Mouse (Mus musculus) embryonic facial prominence, embryonic 12.5 days (tissue): Measurements from ENCODE around the gene Acsf2. TPM values are rescaled to one million over a fixed set of nuclear protein-coding genes. Genes with fewer than 3 reads are reported as not detected.

Source experiments
- ATAC-seq: fragments of 200-750 bp; cut with Nextera tagmentation; 2 replicates; pipeline ENCODE4 v1.8.0; 2017; ENCODE audit not compliant: insufficient number of reproducible peaks, insufficient read depth, low FRiP score, low TSS enrichment
- H3K27ac ChIP-seq: fragments of 300-500 bp; sonication (generic); 2 replicates; pipeline ENCODE4 v1.5.1; 2016; ENCODE audit warnings: mild to moderate bottlenecking
- H3K27me3 ChIP-seq: fragments of 300-500 bp; sonication (generic); 2 replicates; pipeline ENCODE4 v1.6.1; 2016; ENCODE audit warnings: mild to moderate bottlenecking, moderate library complexity
- H3K36me3 ChIP-seq: fragments of 300-500 bp; sonication (generic); 2 replicates; pipeline ENCODE4 v1.6.1; 2016; ENCODE audit warnings: mild to moderate bottlenecking
- H3K4me1 ChIP-seq: fragments of 300-500 bp; sonication (generic); 2 replicates; pipeline ENCODE4 v1.6.1; 2016
- H3K4me2 ChIP-seq: fragments of 300-500 bp; sonication (generic); replicated peaks from 2 replicates; pipeline ENCODE4 v1.6.1; 2016; ENCODE audit warnings: mild to moderate bottlenecking, moderate library complexity
- H3K4me3 ChIP-seq: fragments of 300-500 bp; sonication (generic); 2 replicates; pipeline ENCODE4 v1.5.1; 2016; ENCODE audit warnings: mild to moderate bottlenecking
- H3K9ac ChIP-seq: fragments of 300-500 bp; sonication (generic); 2 replicates; pipeline ENCODE4 v1.6.1; 2016; ENCODE audit warnings: mild to moderate bottlenecking, moderate library complexity
- H3K9me3 ChIP-seq: fragments of 300-500 bp; sonication (generic); 2 replicates; pipeline ENCODE4 v1.6.1; 2016; ENCODE audit warnings: mild to moderate bottlenecking, moderate library complexity
- WGBS: fragments of 180-500 bp; shearing (Covaris S2); methylation state at CpG from one replicate; pipeline ENCODE4 v1.1.7; 2016; 5-methylcytosine and 5-hydroxymethylcytosine counted together
- polyA plus RNA-seq: library from polyadenylated mRNA; unstranded; fragments of >200 nt; fragmentation: Nextera tagmentation; extraction: Ambion mirVana; gene quantifications from 2 replicates; pipeline ENCODE4 v1.2.1, GENCODE M21; 2016

Acsf2 gene
- polyA plus RNA-seq, 1 experiment from 2014 or later, result 5.9 TPM

DNA sequence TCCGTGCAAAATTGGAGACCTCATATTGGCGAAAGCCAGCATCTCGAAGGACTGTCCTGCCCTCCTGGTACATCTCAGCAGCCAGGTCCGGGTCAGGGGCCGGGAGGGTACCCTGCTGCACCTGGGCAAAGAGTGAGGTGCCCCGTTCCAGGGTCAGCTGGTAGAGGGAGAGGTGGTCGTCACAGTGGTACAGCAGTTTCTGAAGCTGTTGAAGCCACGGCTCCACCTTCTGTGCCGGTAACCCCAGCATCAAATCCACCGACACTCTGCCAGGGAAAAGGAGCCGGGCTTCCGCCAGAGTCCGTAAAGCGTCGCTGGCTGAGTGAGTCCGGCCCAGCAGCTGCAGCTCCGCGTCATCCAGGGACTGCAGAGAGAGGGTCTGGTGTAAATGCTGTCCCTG is 57.2 kb downstream of the Acsf2 start:
- no peak overlapping the region for H3K27ac ChIP-seq
- H3K36me3 ChIP-seq, result 0 out of 2 replicates have a peak, but pooled peaks cover 10% of the 10 kb centered on the region
- H3K4me3 ChIP-seq, result 0 out of 2 replicates have a peak overlapping the region, but pooled peaks have one; percentile 7
- 45% methylated on average over 18 of the region's 18 CpGs for WGBS
- no peak for ATAC-seq
- H3K27me3 ChIP-seq, result no peaks in the 10 kb centered on the region
- H3K4me2 ChIP-seq, result peak overlapping the region; percentile 33
- H3K9me3 ChIP-seq, result no peaks in the 10 kb centered on the region
- H3K4me1 ChIP-seq, result peaks cover 14% of the 10 kb centered on the region; the same call in 1 of the 2 replicates
- H3K9ac ChIP-seq, result 0 out of 2 replicates have a peak overlapping the region, but pooled peaks have one; percentile 27

DNA sequence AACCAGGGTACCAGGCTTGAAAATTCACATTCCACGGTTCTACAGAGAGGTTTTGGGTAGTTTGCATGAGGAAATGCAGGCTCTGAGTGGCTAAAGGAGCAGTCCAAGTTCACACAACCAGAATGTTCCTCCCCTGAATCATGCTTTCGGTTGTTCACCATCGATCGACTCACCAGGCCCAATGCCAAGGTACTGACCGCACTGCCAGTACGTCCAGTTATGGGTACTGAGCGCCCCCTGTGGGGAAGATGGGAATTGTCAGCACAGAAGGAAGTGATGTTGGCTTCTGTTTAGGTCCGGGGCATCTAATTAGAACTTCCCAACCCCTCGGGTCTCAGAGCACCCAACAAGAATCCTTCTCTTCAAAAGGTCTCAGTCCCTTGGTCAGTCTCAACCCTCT is 57.7 kb downstream of the Acsf2 start:
- H3K4me1 ChIP-seq, result peaks cover 13% of the 10 kb centered on the region; the same call in 1 of the 2 replicates
- WGBS, result 38% methylated on average over 9 of the region's 9 CpGs
- 0 out of 2 replicates have a peak overlapping the region, but pooled peaks have one; percentile 7 for H3K4me3 ChIP-seq
- H3K9me3 ChIP-seq, result no peaks in the 10 kb centered on the region
- no peak overlapping the region for H3K27ac ChIP-seq
- peak overlapping the region; percentile 33 for H3K4me2 ChIP-seq
- ATAC-seq, result no peak
- no peaks in the 10 kb centered on the region for H3K27me3 ChIP-seq
- H3K9ac ChIP-seq, result no peak overlapping the region
- 0 out of 2 replicates have a peak, but pooled peaks cover 10% of the 10 kb centered on the region for H3K36me3 ChIP-seq

GRCm38 (mm10) chr11:94543344-94543743 is 58.3 kb downstream of the Acsf2 start:
- no peak for ATAC-seq
- H3K36me3 ChIP-seq, result 0 out of 2 replicates have a peak, but pooled peaks cover 10% of the 10 kb centered on the region
- no peaks in the 10 kb centered on the region for H3K9me3 ChIP-seq
- WGBS, result 83% methylated on average over 12 of the region's 12 CpGs
- H3K4me2 ChIP-seq, result no peak overlapping the region
- no peak overlapping the region for H3K4me3 ChIP-seq
- no peaks in the 10 kb centered on the region for H3K27me3 ChIP-seq
- no peak overlapping the region for H3K9ac ChIP-seq
- H3K27ac ChIP-seq, result no peak overlapping the region
- peaks cover 14% of the 10 kb centered on the region for H3K4me1 ChIP-seq

GRCm38 (mm10) chr11:94542400-94542799 is 59.3 kb downstream of the Acsf2 start:
- no peak for ATAC-seq
- no peak overlapping the region for H3K4me3 ChIP-seq
- H3K36me3 ChIP-seq, result 0 out of 2 replicates have a peak, but pooled peaks cover 10% of the 10 kb centered on the region
- H3K9ac ChIP-seq, result no peak overlapping the region
- H3K4me1 ChIP-seq, result peaks cover 11% of the 10 kb centered on the region
- no peaks in the 10 kb centered on the region for H3K9me3 ChIP-seq
- H3K27ac ChIP-seq, result no peak overlapping the region
- no peaks in the 10 kb centered on the region for H3K27me3 ChIP-seq
- WGBS, result 89% methylated on average over 4 of the region's 4 CpGs
- no peak overlapping the region for H3K4me2 ChIP-seq

DNA sequence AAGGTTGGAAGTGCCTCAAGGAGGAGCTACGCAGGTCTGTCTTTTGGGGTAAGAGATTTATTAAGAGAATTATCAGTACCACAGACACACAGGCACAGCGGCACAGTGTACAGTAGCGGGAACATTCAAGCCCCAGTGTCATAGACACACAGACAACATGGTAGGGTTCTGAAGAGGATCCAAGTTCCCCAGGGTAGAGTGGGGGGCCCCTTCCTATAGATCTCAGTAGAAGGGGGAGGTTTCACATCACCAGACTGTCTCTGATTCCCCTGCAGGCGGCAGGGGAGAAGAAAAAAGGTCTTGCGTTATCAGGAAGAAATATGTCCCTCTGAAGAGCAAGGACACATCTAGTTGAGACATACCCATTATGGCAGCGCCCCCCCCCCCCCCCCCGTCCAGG is 61.9 kb downstream of the Acsf2 start:
- peaks cover 10% of the 10 kb centered on the region for H3K4me1 ChIP-seq
- H3K9me3 ChIP-seq, result no peaks in the 10 kb centered on the region
- no peak overlapping the region for H3K9ac ChIP-seq
- H3K4me2 ChIP-seq, result no peak overlapping the region
- 0 out of 2 replicates have a peak, but pooled peaks cover 10% of the 10 kb centered on the region for H3K36me3 ChIP-seq
- no peak overlapping the region for H3K4me3 ChIP-seq
- no peaks in the 10 kb centered on the region for H3K27me3 ChIP-seq
- WGBS, result 79% methylated on average over 7 of the region's 7 CpGs
- ATAC-seq, result no peak
- H3K27ac ChIP-seq, result no peak overlapping the region

GRCm38 (mm10) chr11:94538733-94539292 is 62.9 kb downstream of the Acsf2 start:
- Histone ChIP-seq H3K27me3 (no peaks in the 10 kb centered on the region), H3K36me3 (0 out of 2 replicates have a peak, but pooled peaks cover 10% of the 10 kb centered on the region), H3K9ac (no peak overlapping the region), H3K9me3 (no peaks in the 10 kb centered on the region), H3K4me1 (peaks cover 4% of the 10 kb centered on the region), H3K27ac (no peak overlapping the region), H3K4me3 (no peak overlapping the region), H3K4me2 (no peak overlapping the region)
- ATAC-seq, result peak; percentile 61
- 51% methylated on average over 8 of the region's 8 CpGs for WGBS

DNA sequence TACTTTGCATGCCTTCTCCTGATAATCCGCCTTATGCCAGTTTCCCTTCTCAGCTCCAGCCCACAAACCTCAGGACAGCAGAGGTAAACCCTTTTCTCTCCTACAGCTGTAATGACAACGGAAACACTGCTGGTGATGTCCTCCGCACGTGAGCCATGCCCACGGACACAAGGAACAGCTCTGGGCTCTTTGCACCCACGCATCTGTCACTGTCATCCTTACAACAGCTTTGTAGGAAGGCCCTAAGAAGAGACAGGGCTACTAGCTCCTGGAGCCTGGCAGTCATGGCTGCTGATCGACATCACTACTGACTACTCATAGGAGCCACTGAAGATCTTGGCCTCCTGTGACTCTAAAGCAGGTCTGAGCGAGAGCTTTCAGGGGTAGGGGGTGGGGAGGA is 68.5 kb downstream of the Acsf2 start:
- no peak overlapping the region for H3K27ac ChIP-seq
- H3K4me1 ChIP-seq, result no peaks in the 10 kb centered on the region
- H3K27me3 ChIP-seq, result no peaks in the 10 kb centered on the region
- H3K9ac ChIP-seq, result no peak overlapping the region
- WGBS, result 83% methylated on average over 8 of the region's 8 CpGs
- H3K9me3 ChIP-seq, result no peaks in the 10 kb centered on the region
- H3K4me2 ChIP-seq, result no peak overlapping the region
- no peak overlapping the region for H3K4me3 ChIP-seq
- no peak for ATAC-seq
- H3K36me3 ChIP-seq, result no peaks in the 10 kb centered on the region

GRCm38 (mm10) chr11:94528879-94529278 is 72.8 kb downstream of the Acsf2 start:
- H3K9ac ChIP-seq, result no peak overlapping the region
- H3K36me3 ChIP-seq, result no peaks in the 10 kb centered on the region
- no peak overlapping the region for H3K27ac ChIP-seq
- no peaks in the 10 kb centered on the region for H3K9me3 ChIP-seq
- no peak for ATAC-seq
- no peak overlapping the region for H3K4me2 ChIP-seq
- WGBS, result 38% methylated on average over 3 of the region's 3 CpGs
- H3K4me1 ChIP-seq, result no peaks in the 10 kb centered on the region
- H3K4me3 ChIP-seq, result no peak overlapping the region
- H3K27me3 ChIP-seq, result no peaks in the 10 kb centered on the region

- Histone ChIP-seq H3K4me1 (no peaks in the 10 kb centered on the region), H3K36me3 (no peaks in the 10 kb centered on the region), H3K4me2 (no peak overlapping the region), H3K27me3 (no peaks in the 10 kb centered on the region), H3K9me3 (no peaks in the 10 kb centered on the region), H3K4me3 (no peak overlapping the region), H3K9ac (no peak overlapping the region), H3K27ac (no peak overlapping the region)
- no peak for ATAC-seq
- 25% methylated on average over 9 of the region's 9 CpGs for WGBS
Observed at GRCm38 (mm10) chr11:94526171-94526879, 75.3 kb downstream of the Acsf2 start.

GRCm38 (mm10) chr11:94521219-94521843 is 80.3 kb downstream of the Acsf2 start, which contains the start of gene Mycbpap:
Gene Mycbpap, minus strand, starts transcription at chr11:94521742.
- WGBS, result 1% methylated on average over 42 of the region's 42 CpGs
- no peaks in the 10 kb centered on the region for H3K36me3 ChIP-seq
- peak within 1 kb of the TSS; percentile 59 for H3K9ac ChIP-seq
- no peaks in the 10 kb centered on the region for H3K27me3 ChIP-seq
- H3K27ac ChIP-seq, result no peak within 1 kb of the TSS
- no peaks in the 10 kb centered on the region for H3K9me3 ChIP-seq
- H3K4me3 ChIP-seq, result peak within 1 kb of the TSS; percentile 50
- ATAC-seq, result no peak
- H3K4me1 ChIP-seq, result peaks cover 8% of the 10 kb centered on the region
- peak within 1 kb of the TSS; percentile 83 for H3K4me2 ChIP-seq

- Histone ChIP-seq H3K4me1 (no peaks in the 10 kb centered on the region; the same call in 1 of the 2 replicates), H3K27me3 (no peaks in the 10 kb centered on the region), H3K9ac (no peak overlapping the region), H3K9me3 (0 out of 2 replicates have a peak, but pooled peaks cover 3% of the 10 kb centered on the region), H3K27ac (no peak overlapping the region), H3K4me3 (no peak overlapping the region), H3K4me2 (no peak overlapping the region), H3K36me3 (no peaks in the 10 kb centered on the region)
- WGBS, result 61% methylated on average over 8 of the region's 9 CpGs
- no peak for ATAC-seq
Observed at GRCm38 (mm10) chr11:94513452-94513851, 88.2 kb downstream of the Acsf2 start.
